19 mouse cellular contexts compared by ENCODE assay signal in the genomic region with DNA sequence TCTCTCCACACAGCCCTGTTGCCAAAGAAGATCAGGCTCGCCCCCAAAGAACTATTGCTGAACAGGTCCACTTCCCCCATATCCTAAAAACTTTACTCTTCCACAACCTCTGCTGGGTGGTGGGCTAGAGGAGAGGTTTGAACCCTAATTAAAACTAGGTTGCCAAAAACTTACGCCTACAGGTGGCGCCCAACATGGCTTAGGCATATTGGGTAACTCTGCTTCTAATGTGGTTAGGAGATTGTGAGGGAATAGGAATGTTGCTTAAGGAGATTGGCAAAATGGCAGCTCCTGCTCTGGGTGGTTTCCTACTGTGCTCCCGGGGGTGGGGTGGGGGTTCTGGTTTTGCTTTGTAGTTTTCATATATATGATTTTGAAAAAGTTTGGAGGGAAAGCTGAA.
A peak's percentile ranks its signal among the peaks of the same experiment; 100 is the strongest.
DNase-seq lines count a peak whose midpoint lies in the region; ATAC-seq and TF ChIP-seq lines count a peak whose summit lies in the region.
"Had no signal": no experiment of that assay in that cellular context is flagged by ENCODE, and none has a peak within 500 bp of the region (broad histone marks: within the 10 kb centered on the region; RNA-seq: fewer than 3 reads in every experiment).

No protein-coding gene starts in this region.

- no peak overlapping the region for H3K27ac ChIP-seq in left cerebral cortex, adult 2 months
- 0 out of 2 replicates have a peak overlapping the region, but pooled peaks have one; percentile 9 for H3K27ac ChIP-seq in testis, adult 2 months (ENCODE audit: control insufficient read depth, insufficient read depth, low read depth, low read length)
- H3K27ac ChIP-seq: embryonic facial prominence, embryonic 13.5 days; heart, embryonic 10.5 days; hindbrain, embryonic 14.5 days; limb, embryonic 15.5 days; midbrain, embryonic 10.5 days; neural tube, embryonic 15.5 days had no signal

- ATAC-seq in granulocyte monocyte progenitor cell, adult 5-6 weeks (replicated peaks; ENCODE audit: poor library complexity, severe bottlenecking) = no peak

- peak; percentile 20; the same call in 1 of the 2 replicates for TF ChIP-seq CTCF in left cerebral cortex, adult 2 months (IDR thresholded peaks at IDR 0.05)
- TF ChIP-seq CTCF in testis, adult 2 months (IDR thresholded peaks at IDR 0.05; ENCODE audit: control insufficient read depth, insufficient read depth, insufficient replicate concordance, low read depth, low read length) = no peak

- H3K36me3 ChIP-seq in testis, adult 2 months (ENCODE audit: control insufficient read depth, insufficient read depth, low read length) = no peaks in the 10 kb centered on the region; the same call in 1 of the 2 replicates
- H3K36me3 ChIP-seq: embryonic facial prominence, embryonic 13.5 days; heart, embryonic 10.5 days; limb, embryonic 15.5 days; midbrain, embryonic 10.5 days; neural tube, embryonic 15.5 days had no signal

- H3K27me3 ChIP-seq in testis, adult 2 months (ENCODE audit: control insufficient read depth, insufficient read depth, low read length) = no peaks in the 10 kb centered on the region
- H3K27me3 ChIP-seq: embryonic facial prominence, embryonic 13.5 days; limb, embryonic 15.5 days; neural tube, embryonic 15.5 days had no signal

- H3K4me3 ChIP-seq in left cerebral cortex, adult 2 months = no peak overlapping the region
- no peak overlapping the region for H3K4me3 ChIP-seq in testis, adult 2 months (ENCODE audit: control insufficient read depth, low read depth, low read length)
- H3K4me3 ChIP-seq: embryonic facial prominence, embryonic 13.5 days; heart, embryonic 10.5 days; limb, embryonic 15.5 days; midbrain, embryonic 10.5 days; neural tube, embryonic 15.5 days had no signal

- intact Hi-C loops in left cerebral cortex, adult 2 months (cut with DNase I) = no loop called here
- intact Hi-C loops in left cerebral cortex, postnatal 14 days (cut with DNase I) = no loop called here

- DNase-seq in cerebellum, postnatal 14 days = peak; percentile 45 to 56
- no peak for DNase-seq in cerebellum, adult 8-10 months
- DNase-seq in left cerebral cortex, adult 2 months (ENCODE audit: extremely low spot score in 1 of 2, low spot score in 2 of 2) = no peak
- DNase-seq in left cerebral cortex, postnatal 14 days (ENCODE audit: low spot score in 2 of 2) = no peak
- DNase-seq in testis, postnatal 14 days (ENCODE audit: low spot score) = no peak
- peak; percentile 56 for DNase-seq in testis, postnatal 10 days (ENCODE audit: low spot score)
- DNase-seq: B cell, adult 2 months; cerebellum, adult 11 months; heart, postnatal 14 days; kidney, adult 2 months; lung, postnatal 10 days had no signal

- H3K4me1 ChIP-seq in testis, adult 2 months (ENCODE audit: control insufficient read depth, insufficient read depth, low read length) = peaks cover 3% of the 10 kb centered on the region
- H3K4me1 ChIP-seq: embryonic facial prominence, embryonic 13.5 days had no signal

- no peak for TF ChIP-seq POLR2A in testis, adult 2 months (IDR thresholded peaks at IDR 0.05; ENCODE audit: control insufficient read depth, low read depth, low read length)

Comparison
In these comparisons a context has a peak if more than half of its experiments do, and no peak if none do; other contexts are left out.
1. DNase-seq: peak in cerebellum, postnatal 14 days (2 of 2) and testis, postnatal 10 days (single experiment); none in cerebellum, adult 8-10 months (single experiment), left cerebral cortex, adult 2 months (0 of 2), left cerebral cortex, postnatal 14 days (0 of 2) and testis, postnatal 14 days (single experiment).